Mouse (Mus musculus): Measurements from ENCODE around the gene Filip1l. TPM values are rescaled to one million over a fixed set of nuclear protein-coding genes. Genes with fewer than 3 reads are reported as not detected.

Gene Filip1l
- total RNA-seq, 1 experiment = 7.4 TPM

- TF ChIP-seq MAFK (IDR thresholded peaks at IDR 0.05; ENCODE audit: insufficient read depth, low read depth, low read length) (no peak), ZC3H11A (IDR thresholded peaks at IDR 0.05; ENCODE audit: borderline replicate concordance, low read depth, low read length) (no peak), ZNF384 (IDR thresholded peaks at IDR 0.05; ENCODE audit: low read depth, low read length) (no peak), CHD2 (IDR thresholded peaks at IDR 0.05; ENCODE audit: low read depth, low read length) (no peak), HCFC1 (IDR thresholded peaks at IDR 0.05; ENCODE audit: borderline replicate concordance, insufficient read depth, low read length) (no peak)
- H3K36me3 ChIP-seq (ENCODE audit: control insufficient read depth, insufficient read depth, low read length, poor library complexity, severe bottlenecking) = no peaks in the 10 kb centered on the region
- H3K4me3 ChIP-seq (ENCODE audit: insufficient read depth in 1 of 2, low read depth in 1 of 2, low read length in 2 of 2, poor library complexity in 1 of 2, severe bottlenecking in 1 of 2) = no peak overlapping the region
- no peaks in the 10 kb centered on the region for H3K9me3 ChIP-seq (ENCODE audit: control insufficient read depth, insufficient read depth, low read depth, low read length)
- no peak overlapping the region for H3K27ac ChIP-seq (ENCODE audit: insufficient read depth, low read depth, low read length, poor library complexity, severe bottlenecking)
- H3K4me1 ChIP-seq (ENCODE audit: control insufficient read depth in 2 of 2, insufficient read depth in 2 of 2, low read length in 2 of 2, poor library complexity in 1 of 2) = no peaks in the 10 kb centered on the region
- in situ Hi-C loops (cut with MboI; ENCODE audit: low sequenced_read_pairs in 2 of 2, unreplicated experiment in 2 of 2) = no loop called here
- no peak overlapping the region for H3K9ac ChIP-seq (ENCODE audit: insufficient read depth, low read depth, low read length, poor library complexity, severe bottlenecking)
- DNase-seq (ENCODE audit: low read depth, low spot score) = no peak
Measured at GRCm38 (mm10) chr16:57495476-57496203, 142.7 kb downstream of the Filip1l start.

GRCm38 (mm10) chr16:57496437-57497173, 143.7 kb downstream of the Filip1l start:
- Histone ChIP-seq H3K36me3 (ENCODE audit: control insufficient read depth, insufficient read depth, low read length, poor library complexity, severe bottlenecking) (no peaks in the 10 kb centered on the region), H3K27ac (ENCODE audit: insufficient read depth, low read depth, low read length, poor library complexity, severe bottlenecking) (no peak overlapping the region), H3K9ac (ENCODE audit: insufficient read depth, low read depth, low read length, poor library complexity, severe bottlenecking) (no peak overlapping the region), H3K4me3 (ENCODE audit: insufficient read depth in 1 of 2, low read depth in 1 of 2, low read length in 2 of 2, poor library complexity in 1 of 2, severe bottlenecking in 1 of 2) (no peak overlapping the region), H3K4me1 (ENCODE audit: control insufficient read depth in 2 of 2, insufficient read depth in 2 of 2, low read length in 2 of 2, poor library complexity in 1 of 2) (no peaks in the 10 kb centered on the region), H3K9me3 (ENCODE audit: control insufficient read depth, insufficient read depth, low read depth, low read length) (no peaks in the 10 kb centered on the region)
- no peak for TF ChIP-seq ZC3H11A (IDR thresholded peaks at IDR 0.05; ENCODE audit: borderline replicate concordance, low read depth, low read length)
- no peak for TF ChIP-seq MAFK (IDR thresholded peaks at IDR 0.05; ENCODE audit: insufficient read depth, low read depth, low read length)
- TF ChIP-seq HCFC1 (IDR thresholded peaks at IDR 0.05; ENCODE audit: borderline replicate concordance, insufficient read depth, low read length) = no peak
- TF ChIP-seq CHD2 (IDR thresholded peaks at IDR 0.05; ENCODE audit: low read depth, low read length) = no peak
- TF ChIP-seq ZNF384 (IDR thresholded peaks at IDR 0.05; ENCODE audit: low read depth, low read length) = no peak
- in situ Hi-C loops (cut with MboI; ENCODE audit: low sequenced_read_pairs in 2 of 2, unreplicated experiment in 2 of 2) = no loop called here
- no peak for DNase-seq (ENCODE audit: low read depth, low spot score)

- no peak for DNase-seq (ENCODE audit: low read depth, low spot score)
- no peaks in the 10 kb centered on the region for H3K36me3 ChIP-seq (ENCODE audit: control insufficient read depth, insufficient read depth, low read length, poor library complexity, severe bottlenecking)
- no peak overlapping the region for H3K4me3 ChIP-seq (ENCODE audit: insufficient read depth in 1 of 2, low read depth in 1 of 2, low read length in 2 of 2, poor library complexity in 1 of 2, severe bottlenecking in 1 of 2)
- H3K9ac ChIP-seq (ENCODE audit: insufficient read depth, low read depth, low read length, poor library complexity, severe bottlenecking) = no peak overlapping the region; the same call in 1 of the 2 replicates
- in situ Hi-C loops (cut with MboI; ENCODE audit: low sequenced_read_pairs in 2 of 2, unreplicated experiment in 2 of 2) = no loop called here
- H3K9me3 ChIP-seq (ENCODE audit: control insufficient read depth, insufficient read depth, low read depth, low read length) = no peaks in the 10 kb centered on the region
- no peaks in the 10 kb centered on the region for H3K4me1 ChIP-seq (ENCODE audit: control insufficient read depth in 2 of 2, insufficient read depth in 2 of 2, low read length in 2 of 2, poor library complexity in 1 of 2)
- H3K27ac ChIP-seq (ENCODE audit: insufficient read depth, low read depth, low read length, poor library complexity, severe bottlenecking) = no peak overlapping the region
- TF ChIP-seq MAFK (IDR thresholded peaks at IDR 0.05; ENCODE audit: insufficient read depth, low read depth, low read length) (no peak), CHD2 (IDR thresholded peaks at IDR 0.05; ENCODE audit: low read depth, low read length) (no peak), ZC3H11A (IDR thresholded peaks at IDR 0.05; ENCODE audit: borderline replicate concordance, low read depth, low read length) (no peak), ZNF384 (IDR thresholded peaks at IDR 0.05; ENCODE audit: low read depth, low read length) (no peak), HCFC1 (IDR thresholded peaks at IDR 0.05; ENCODE audit: borderline replicate concordance, insufficient read depth, low read length) (no peak)
Measured at GRCm38 (mm10) chr16:57500851-57501250, 148.0 kb downstream of the Filip1l start.

GRCm38 (mm10) chr16:57502230-57502629, 149.3 kb downstream of the Filip1l start:
- H3K36me3 ChIP-seq (ENCODE audit: control insufficient read depth, insufficient read depth, low read length, poor library complexity, severe bottlenecking) = no peaks in the 10 kb centered on the region
- no peak for TF ChIP-seq HCFC1 (IDR thresholded peaks at IDR 0.05; ENCODE audit: borderline replicate concordance, insufficient read depth, low read length)
- TF ChIP-seq MAFK (IDR thresholded peaks at IDR 0.05; ENCODE audit: insufficient read depth, low read depth, low read length) = no peak
- no peak for TF ChIP-seq ZC3H11A (IDR thresholded peaks at IDR 0.05; ENCODE audit: borderline replicate concordance, low read depth, low read length)
- TF ChIP-seq ZNF384 (IDR thresholded peaks at IDR 0.05; ENCODE audit: low read depth, low read length) = no peak
- TF ChIP-seq CHD2 (IDR thresholded peaks at IDR 0.05; ENCODE audit: low read depth, low read length) = no peak
- in situ Hi-C loops (cut with MboI; ENCODE audit: low sequenced_read_pairs in 2 of 2, unreplicated experiment in 2 of 2) = no loop called here
- H3K9me3 ChIP-seq (ENCODE audit: control insufficient read depth, insufficient read depth, low read depth, low read length) = no peaks in the 10 kb centered on the region
- no peak overlapping the region for H3K4me3 ChIP-seq (ENCODE audit: insufficient read depth in 1 of 2, low read depth in 1 of 2, low read length in 2 of 2, poor library complexity in 1 of 2, severe bottlenecking in 1 of 2)
- no peak overlapping the region for H3K27ac ChIP-seq (ENCODE audit: insufficient read depth, low read depth, low read length, poor library complexity, severe bottlenecking)
- H3K9ac ChIP-seq (ENCODE audit: insufficient read depth, low read depth, low read length, poor library complexity, severe bottlenecking) = no peak overlapping the region
- DNase-seq (ENCODE audit: low read depth, low spot score) = no peak
- no peaks in the 10 kb centered on the region for H3K4me1 ChIP-seq (ENCODE audit: control insufficient read depth in 2 of 2, insufficient read depth in 2 of 2, low read length in 2 of 2, poor library complexity in 1 of 2)
